Mouse (Mus musculus) megakaryocyte, embryonic 14.5 days (primary cell): Measurements from ENCODE around the gene Dyrk1a.

Experiments used
- FLI1 ChIP-seq: IDR thresholded peaks from 2 replicates; pipeline ENCODE4 v1.6.1; 2012; ENCODE audit warnings: low read length, inconsistent platforms, mixed read lengths
- GATA1 ChIP-seq: IDR thresholded peaks from 3 replicates; pipeline ENCODE4 v1.6.1; 2012; ENCODE audit warnings: mixed read lengths, low read length, inconsistent platforms, borderline replicate concordance

DNA sequence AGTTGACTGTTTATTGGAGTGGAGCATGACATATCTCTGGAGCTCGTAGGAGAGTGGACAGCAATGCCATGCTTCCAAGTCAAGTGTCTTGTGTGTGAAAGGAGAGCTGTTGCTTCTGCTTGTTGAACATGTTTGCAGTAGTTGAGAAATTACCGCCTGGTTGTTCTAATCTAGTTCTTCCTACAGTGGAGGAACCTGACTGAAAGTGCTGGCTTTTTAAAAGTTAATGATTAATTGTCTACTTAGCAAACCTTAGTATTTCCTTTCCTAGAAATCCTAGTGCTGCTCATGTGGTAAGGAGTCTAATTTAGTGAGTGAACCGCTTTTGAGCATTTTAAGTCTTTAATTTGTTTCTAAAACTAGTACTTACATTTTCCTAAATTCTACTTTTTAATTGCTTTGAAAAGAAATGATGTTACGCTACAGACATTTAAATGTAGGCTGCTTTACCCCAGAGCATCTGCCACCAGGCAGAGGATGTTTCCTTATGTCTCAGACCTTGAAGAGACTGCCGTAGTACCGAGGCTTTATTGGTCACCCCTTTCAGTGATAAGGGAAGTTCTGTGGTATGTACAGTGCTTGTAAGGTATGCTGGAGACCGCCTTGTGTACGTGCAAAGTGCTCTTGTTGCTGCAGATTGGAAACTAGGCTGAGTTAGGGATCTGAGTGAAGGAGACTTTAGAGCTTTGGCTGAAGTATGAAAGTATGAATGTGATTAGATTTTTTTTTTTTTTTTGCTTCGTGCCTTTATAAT lies 59.3 kb downstream of the Dyrk1a start:
- TF ChIP-seq GATA1: no peak
- TF ChIP-seq FLI1: no peak
